Mouse (Mus musculus): Measurements from ENCODE around the gene Dysf. TPM values are rescaled to one million over a fixed set of nuclear protein-coding genes. Genes with fewer than 3 reads are reported as not detected.

The Dysf gene
- total RNA-seq (2023) = 0.38 TPM

GRCm38 (mm10) chr6:84008363-84009171 lies at the start of gene Dysf:
Dysf (plus strand) TSS chr6:84008590.

Other genes starting within 250 kb of the Dysf start
- not detected for gene Ankrd53, start 245.9 kb upstream of the Dysf start, total RNA-seq (2023)
- 62.1 TPM for gene Tex261, start 232.8 kb upstream of the Dysf start, total RNA-seq (2023)
- 10.9 TPM for gene Nagk, start 213.6 kb upstream of the Dysf start, total RNA-seq (2023)
- gene Paip2b, start 176.8 kb upstream of the Dysf start, total RNA-seq (2023) = 67.6 TPM
- 170 TPM for gene Zfp638, start 141.5 kb upstream of the Dysf start, total RNA-seq (2023)

All from CD4-positive naive resting alpha-beta T cell, adult 57 days (primary cell).